Mouse (Mus musculus) neutrophil, adult 83 days (primary cell): ENCODE data around the gene Olfr1411. TPM values are rescaled to one million over a fixed set of nuclear protein-coding genes. Genes with fewer than 3 reads are reported as not detected.

ENCODE experiments used
- total RNA-seq, 2 experiments: library from RNA; stranded (reverse); gene quantifications; one replicate each; pipeline ENCODE4 v1.2.4; 2023

Olfr1411 gene
- not detected for total RNA-seq

GRCm38 (mm10) chr1:92594111-92594510 is at the start of gene Olfr1411:
Olfr1411 (plus strand) TSS chr1:92594411.

GRCm38 (mm10) chr1:92571022-92571421 is 23.2 kb upstream of the Olfr1411 start, which contains the start of gene Olfr1413:
Olfr1413 (plus strand) TSS chr1:92571322.

GRCm38 (mm10) chr1:92585479-92585878 is 8.7 kb upstream of the Olfr1411 start, which contains the start of gene Olfr1412:
Olfr1412 (plus strand) TSS chr1:92585779.

GRCm38 (mm10) chr1:92605482-92605881 is 11.3 kb downstream of the Olfr1411 start, which contains the start of gene Olfr1410:
Olfr1410 (plus strand) TSS chr1:92605782.

GRCm38 (mm10) chr1:92617488-92617887 is 23.3 kb downstream of the Olfr1411 start, which contains the start of gene Olfr12:
Olfr12 (plus strand) TSS chr1:92617788.

GRCm38 (mm10) chr1:92641514-92642272 is 47.5 kb downstream of the Olfr1411 start, which contains the start of gene Cops9:
Cops9 (minus strand) TSS chr1:92641985.

Other genes starting within 250 kb of the Olfr1411 start
- gene Ndufa10, start 120.6 kb upstream of the Olfr1411 start, total RNA-seq: 10 to 100 TPM; 61.1 to 68.7 TPM
- not detected for gene Olfr1416, start 109.3 kb upstream of the Olfr1411 start, total RNA-seq
- gene Olfr1415, start 98.3 kb upstream of the Olfr1411 start, total RNA-seq: not detected
- not detected for gene Olfr1414, start 75.8 kb upstream of the Olfr1411 start, total RNA-seq
- gene Olfr1413, start 23.1 kb upstream of the Olfr1411 start, total RNA-seq: not detected
- not detected for gene Olfr1412, start 8.6 kb upstream of the Olfr1411 start, total RNA-seq
- gene Olfr1410, start 11.4 kb downstream of the Olfr1411 start, total RNA-seq: not detected
- not detected for gene Olfr12, start 23.4 kb downstream of the Olfr1411 start, total RNA-seq
- 100 to 1,000 TPM; 116 to 117 TPM for gene Cops9, start 47.6 kb downstream of the Olfr1411 start, total RNA-seq
- 1 to 10 TPM; 7.4 to 8.7 TPM for gene Otos, start 54.4 kb downstream of the Olfr1411 start, total RNA-seq
- gene Gpc1, start 237.2 kb downstream of the Olfr1411 start, total RNA-seq: 10 to 100 TPM; 29.9 to 38.4 TPM